Mouse (Mus musculus) neural tube, embryonic 14.5 days (tissue): Measurements from ENCODE around the gene Gpbar1. TPM values are rescaled to one million over a fixed set of nuclear protein-coding genes. Genes with fewer than 3 reads are reported as not detected.
"Not testable (repeated sequence)": the region's sequence is repeated elsewhere in the genome, so short reads cannot be mapped to it uniquely, and the experiment has no call there.

Source experiments
- ATAC-seq: fragments of 200-750 bp; cut with Nextera tagmentation; 2 replicates; pipeline ENCODE4 v1.8.0; 2017; ENCODE audit warnings: low read depth, mild to moderate bottlenecking, moderate TSS enrichment, moderate library complexity
- H3K27ac ChIP-seq: fragments of 300-500 bp; sonication (generic); 2 replicates; pipeline ENCODE4 v1.5.1; 2014; ENCODE audit warnings: low read depth, mild to moderate bottlenecking, control low read depth, low read length, moderate library complexity, mixed read lengths
- H3K27me3 ChIP-seq: fragments of 300-500 bp; sonication (generic); 2 replicates; pipeline ENCODE4 v1.6.1; 2014; ENCODE audit warnings: low read length; ENCODE audit not compliant: control insufficient read depth, insufficient read depth
- H3K36me3 ChIP-seq: fragments of 300-500 bp; sonication (generic); 2 replicates; pipeline ENCODE4 v1.6.1; 2014; ENCODE audit warnings: low read length, mixed read lengths; ENCODE audit not compliant: control insufficient read depth, insufficient read depth
- H3K4me1 ChIP-seq: fragments of 300-500 bp; sonication (generic); 2 replicates; pipeline ENCODE4 v1.6.1; 2014; ENCODE audit warnings: low read length; ENCODE audit not compliant: control insufficient read depth, insufficient read depth
- H3K4me2 ChIP-seq: fragments of 300-500 bp; sonication (generic); 2 replicates; pipeline ENCODE4 v1.6.1; 2014; ENCODE audit warnings: mild to moderate bottlenecking, low read depth, low read length, control low read depth
- H3K4me3 ChIP-seq: fragments of 300-500 bp; sonication (generic); 2 replicates; pipeline ENCODE4 v1.5.1; 2014; ENCODE audit warnings: low read depth, low read length, control low read depth, mixed read lengths
- H3K9ac ChIP-seq: fragments of 300-500 bp; sonication (generic); replicated peaks from 2 replicates; pipeline ENCODE4 v1.6.1; 2014; ENCODE audit warnings: low read depth, mild to moderate bottlenecking, control low read depth, low read length, mixed read lengths
- H3K9me3 ChIP-seq: fragments of 300-500 bp; sonication (generic); 2 replicates; pipeline ENCODE4 v1.6.1; 2016; ENCODE audit warnings: low read length; ENCODE audit not compliant: control insufficient read depth
- WGBS: fragments of 180-500 bp; shearing (Covaris S2); extraction: QIAGEN DNeasy Blood & Tissue Kit; methylation state at CpG from one replicate; pipeline ENCODE4 v1.1.7; 2014; 5-methylcytosine and 5-hydroxymethylcytosine counted together
- polyA plus RNA-seq: library from polyadenylated mRNA; unstranded; fragments of >200 nt; fragmentation: Nextera tagmentation; extraction: Ambion mirVana; gene quantifications from 2 replicates; pipeline ENCODE4 v1.2.1, GENCODE M21; 2014

Gpbar1 gene
- polyA plus RNA-seq, 1 experiment from 2014 or later, result not detected

DNA sequence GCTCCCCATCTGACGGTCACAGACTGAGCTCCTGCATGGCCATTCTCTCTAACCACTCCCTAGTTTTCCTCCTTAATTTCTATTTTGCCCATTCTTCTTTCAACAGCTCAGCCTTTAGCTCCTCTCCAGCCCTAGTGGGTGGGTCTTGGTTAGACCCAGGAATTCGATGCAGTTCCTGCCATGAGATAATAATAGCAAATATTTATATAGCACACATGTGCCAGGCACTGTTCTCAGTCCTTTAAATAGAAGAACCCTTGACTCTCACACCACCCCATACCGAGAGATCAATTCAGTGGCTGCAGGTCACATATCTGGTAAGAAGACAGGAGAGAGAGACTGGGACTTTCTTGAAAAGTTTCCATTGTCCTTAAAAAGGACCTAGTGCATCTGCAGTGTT is 43.0 kb downstream of the Gpbar1 start:
- ATAC-seq, result no peak
- 84% methylated on average over 3 of the region's 3 CpGs for WGBS
- Histone ChIP-seq H3K4me2 (no peak overlapping the region), H3K9ac (no peak overlapping the region), H3K9me3 (no peaks in the 10 kb centered on the region), H3K27me3 (no peaks in the 10 kb centered on the region), H3K4me3 (no peak overlapping the region), H3K36me3 (no peaks in the 10 kb centered on the region), H3K4me1 (no peaks in the 10 kb centered on the region), H3K27ac (no peak overlapping the region)

DNA sequence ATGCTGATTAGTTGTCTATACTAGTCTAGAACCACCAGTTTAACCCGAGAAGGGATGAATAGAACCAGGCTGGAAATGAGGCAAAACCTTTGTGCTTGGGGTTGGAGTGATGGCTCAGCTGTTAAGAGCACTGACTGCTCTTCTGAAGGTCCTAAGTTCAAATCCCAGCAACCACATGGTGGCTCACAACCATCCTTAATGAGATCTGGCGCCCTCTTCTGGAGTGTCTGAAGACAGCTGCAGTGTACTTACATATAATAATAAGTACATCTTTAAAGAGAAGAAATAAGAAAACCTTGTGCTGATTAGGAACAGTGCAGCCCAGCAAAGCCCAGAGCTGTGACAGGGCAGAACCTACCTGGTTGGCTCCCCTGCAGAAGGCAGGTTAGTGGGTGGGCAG is 48.6 kb downstream of the Gpbar1 start:
- not testable (repeated sequence) for H3K9me3 ChIP-seq, H3K4me3 ChIP-seq, H3K4me1 ChIP-seq, H3K27ac ChIP-seq, ATAC-seq, H3K9ac ChIP-seq, H3K36me3 ChIP-seq, H3K4me2 ChIP-seq, H3K27me3 ChIP-seq
- WGBS, result 71% methylated on average over 2 of the region's 2 CpGs

Other genes starting within 250 kb of the Gpbar1 start
- gene Tns1, start 154.1 kb upstream of the Gpbar1 start, polyA plus RNA-seq, result 11.3 and 12.7 TPM in 2 replicates
- 0.15 and 0.22 TPM in 2 replicates for gene Rufy4, start 153.0 kb upstream of the Gpbar1 start, polyA plus RNA-seq
- gene Cxcr2, start 124.6 kb upstream of the Gpbar1 start, polyA plus RNA-seq, result 0.07 and 0.08 TPM in 2 replicates
- not detected in 2 replicates for gene Cxcr1, start 83.9 kb upstream of the Gpbar1 start, polyA plus RNA-seq
- gene Arpc2, start 42.5 kb upstream of the Gpbar1 start, polyA plus RNA-seq, result 294 and 316 TPM in 2 replicates
- 188 and 204 TPM in 2 replicates for gene Aamp, start 6.2 kb downstream of the Gpbar1 start, polyA plus RNA-seq
- gene Pnkd, start 6.4 kb downstream of the Gpbar1 start, polyA plus RNA-seq, result 137 and 145 TPM in 2 replicates
- gene Tmbim1, start 27.1 kb downstream of the Gpbar1 start, polyA plus RNA-seq, result 7.3 and 7.5 TPM in 2 replicates
- 0.86 and 1.1 TPM in 2 replicates for gene Catip, start 83.6 kb downstream of the Gpbar1 start, polyA plus RNA-seq
- 1.7 and 2.2 TPM in 2 replicates for gene Slc11a1, start 96.6 kb downstream of the Gpbar1 start, polyA plus RNA-seq
- 12.5 and 19.0 TPM in 2 replicates for gene Ctdsp1, start 113.0 kb downstream of the Gpbar1 start, polyA plus RNA-seq
- gene Vil1, start 130.8 kb downstream of the Gpbar1 start, polyA plus RNA-seq, result 0.17 and 0.20 TPM in 2 replicates
- 48.6 and 52.9 TPM in 2 replicates for gene Cnot9, start 227.5 kb downstream of the Gpbar1 start, polyA plus RNA-seq